Mouse (Mus musculus) cerebellum, adult 18-20 months (tissue): ENCODE measurements around the gene Dnaaf3.

Source experiments
- DNase-seq, 2 experiments: peaks; one replicate each; pipeline ENCODE4 v3.0.0; 2021

Dnaaf3 gene

GRCm38 (mm10) chr7:4498251-4498650, 34.0 kb downstream of the Dnaaf3 start:
- peak in 1 of 2 experiments; percentile 29 for DNase-seq

GRCm38 (mm10) chr7:4497271-4497903, 34.9 kb downstream of the Dnaaf3 start:
- no peak for DNase-seq

- DNase-seq, result no peak
Observed at GRCm38 (mm10) chr7:4496468-4496867, 35.8 kb downstream of the Dnaaf3 start.

- DNase-seq, result no peak
Observed at GRCm38 (mm10) chr7:4493991-4494390, 38.3 kb downstream of the Dnaaf3 start.

GRCm38 (mm10) chr7:4492284-4493224, 39.7 kb downstream of the Dnaaf3 start:
- no peak for DNase-seq

GRCm38 (mm10) chr7:4491308-4491707, 40.9 kb downstream of the Dnaaf3 start:
- no peak for DNase-seq

- DNase-seq, result no peak
Observed at GRCm38 (mm10) chr7:4482281-4482680, 50.0 kb downstream of the Dnaaf3 start.

GRCm38 (mm10) chr7:4479674-4480073, 52.6 kb downstream of the Dnaaf3 start:
- peak; percentile 60 for DNase-seq

- DNase-seq, result no peak
Observed at GRCm38 (mm10) chr7:4478796-4479291, 53.4 kb downstream of the Dnaaf3 start.

- DNase-seq, result peak; percentile 76 to 83
Observed at GRCm38 (mm10) chr7:4478021-4478795, 54.0 kb downstream of the Dnaaf3 start.

- DNase-seq, result no peak
Observed at GRCm38 (mm10) chr7:4473940-4474339, 58.3 kb downstream of the Dnaaf3 start.
